Mouse (Mus musculus) thymus, adult 2 months (tissue): ENCODE measurements at regions not wholly inside any gene's neighbourhood (a gene's known extent, or its start where the extent isn't known, plus 50 kb on each side); places are given as distances from the start of the nearest gene placed in this dataset.

Source experiments
- CTCF ChIP-seq: fragments of 200-500 bp; IDR thresholded peaks from 2 replicates; pipeline ENCODE4 v1.5.1; 2012; ENCODE audit warnings: mild to moderate bottlenecking, control low read depth, low read length, moderate library complexity, borderline replicate concordance; ENCODE audit not compliant: control insufficient read depth, poor library complexity, insufficient read depth; ENCODE audit errors: extremely low read depth
- POLR2A ChIP-seq: fragments of 200-500 bp; IDR thresholded peaks from 2 replicates; pipeline ENCODE4 v1.6.1; 2012; ENCODE audit warnings: mild to moderate bottlenecking, low read length, control low read depth, moderate library complexity; ENCODE audit not compliant: control insufficient read depth, poor library complexity, insufficient read depth; ENCODE audit errors: extremely low read depth

DNA sequence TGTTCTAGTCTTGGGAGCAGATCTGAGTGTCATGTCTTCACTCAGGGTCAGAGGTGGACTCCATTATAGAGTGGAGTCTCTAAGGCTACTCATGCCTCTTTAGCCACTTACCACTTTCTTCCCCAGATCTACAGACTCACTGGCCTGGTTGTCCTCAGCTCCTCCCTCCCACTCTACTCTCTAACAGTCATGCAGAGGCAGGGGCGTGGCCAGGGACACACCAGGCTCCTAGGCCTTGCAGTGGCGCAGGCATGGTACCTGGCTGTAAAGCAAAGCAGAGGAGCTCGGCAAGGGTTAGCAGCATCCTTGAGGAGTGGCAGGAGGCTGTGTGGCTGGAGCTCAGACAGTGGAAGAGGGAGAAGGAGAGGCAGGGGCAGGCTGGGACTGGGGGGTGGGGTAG, 132.4 kb downstream of the Matn1 start:
- TF ChIP-seq POLR2A (no peak), CTCF (no peak)
